Mouse (Mus musculus) liver, embryonic 14.5 days (tissue): ENCODE results near the gene Rwdd2b. TPM values are rescaled to one million over a fixed set of nuclear protein-coding genes. Genes with fewer than 3 reads are reported as not detected.
A peak's percentile ranks its signal among the peaks of the same experiment; 100 is the strongest.

ENCODE experiments used
- ATAC-seq: fragments of 200-750 bp; cut with Nextera tagmentation; 2 replicates; pipeline ENCODE4 v1.8.0; 2017; ENCODE audit warnings: moderate number of reproducible peaks, mild to moderate bottlenecking, moderate library complexity; ENCODE audit not compliant: insufficient read depth
- DNase-seq, 3 experiments: peaks; one replicate each; pipeline ENCODE4 v3.0.0-alpha.2; 2012 to 2013; ENCODE audit warnings: low read depth in 3 of 3, low spot score in 3 of 3
- H3K27ac ChIP-seq: fragments of 300-500 bp; sonication (generic); 2 replicates; pipeline ENCODE4 v1.5.1; 2014; ENCODE audit warnings: moderate library complexity, mild to moderate bottlenecking, control low read depth, inconsistent platforms
- H3K27me3 ChIP-seq: fragments of 300-500 bp; sonication (generic); 2 replicates; pipeline ENCODE4 v1.6.1; 2014; ENCODE audit warnings: mild to moderate bottlenecking, low read length, moderate library complexity; ENCODE audit not compliant: control insufficient read depth, insufficient read depth
- H3K36me3 ChIP-seq: fragments of 300-500 bp; sonication (generic); replicated peaks from 2 replicates; pipeline ENCODE4 v1.6.1; 2014; ENCODE audit warnings: low read depth; ENCODE audit not compliant: control insufficient read depth, insufficient read depth
- H3K4me1 ChIP-seq, 2 experiments: fragments of 200-500 bp in 1 of 2; fragments of 300-500 bp in 1 of 2; sonication (generic) in 1 of 2; replicated peaks; 2 replicates each; pipeline ENCODE4 v1.6.1; 2012 to 2014; ENCODE audit warnings: antibody characterized with exemption in 1 of 2, inconsistent platforms in 1 of 2, low read length in 1 of 2; ENCODE audit not compliant: control insufficient read depth in 2 of 2, insufficient read depth in 2 of 2
- H3K4me2 ChIP-seq: fragments of 300-500 bp; sonication (generic); 2 replicates; pipeline ENCODE4 v1.6.1; 2014; ENCODE audit warnings: low read depth, mild to moderate bottlenecking, control low read depth, moderate library complexity
- H3K4me3 ChIP-seq, 2 experiments: fragments of 200-500 bp in 1 of 2; fragments of 300-500 bp in 1 of 2; sonication (generic) in 1 of 2; 2 replicates each; pipeline ENCODE4 v1.5.1; 2012 to 2014; ENCODE audit warnings: low read depth in 2 of 2, low read length in 2 of 2, mild to moderate bottlenecking in 2 of 2, control low read depth in 1 of 2, inconsistent platforms in 1 of 2, moderate library complexity in 1 of 2; ENCODE audit not compliant: insufficient read depth in 1 of 2
- H3K9ac ChIP-seq: fragments of 300-500 bp; sonication (generic); replicated peaks from 2 replicates; pipeline ENCODE4 v1.6.1; 2014; ENCODE audit warnings: mild to moderate bottlenecking, control low read depth, moderate library complexity
- H3K9me3 ChIP-seq: fragments of 300-500 bp; sonication (generic); 2 replicates; pipeline ENCODE4 v1.6.1; 2016; ENCODE audit warnings: low read length, mixed read lengths; ENCODE audit not compliant: control insufficient read depth
- CTCF ChIP-seq: IDR thresholded peaks from 2 replicates; pipeline ENCODE4 v1.5.1; 2016; ENCODE audit warnings: antibody characterized with exemption, low read depth, control low read depth
- EP300 ChIP-seq: IDR thresholded peaks from 2 replicates; pipeline ENCODE4 v1.6.1; 2016; ENCODE audit warnings: antibody characterized with exemption, low read depth
- WGBS: fragments of 180-500 bp; shearing (Covaris S2); extraction: QIAGEN DNeasy Blood & Tissue Kit; methylation state at CpG from one replicate; pipeline ENCODE4 v1.1.7; 2014; ENCODE audit not compliant: insufficient replicate concordance; 5-methylcytosine and 5-hydroxymethylcytosine counted together
- polyA plus RNA-seq, 2 experiments: library from polyadenylated mRNA; depleted of rRNA in 1 of 2; stranded (reverse) in 1 of 2; unstranded in 1 of 2; fragments of >200 nt; fragmentation: Nextera tagmentation in 1 of 2; extraction: Ambion mirVana in 1 of 2; gene quantifications; 2 replicates each; pipeline versions ENCODE4 v1.2.1 to v1.2.3; 2012 to 2014

Rwdd2b gene
- polyA plus RNA-seq, 2 experiments: 2.7 to 4.5 TPM

DNA sequence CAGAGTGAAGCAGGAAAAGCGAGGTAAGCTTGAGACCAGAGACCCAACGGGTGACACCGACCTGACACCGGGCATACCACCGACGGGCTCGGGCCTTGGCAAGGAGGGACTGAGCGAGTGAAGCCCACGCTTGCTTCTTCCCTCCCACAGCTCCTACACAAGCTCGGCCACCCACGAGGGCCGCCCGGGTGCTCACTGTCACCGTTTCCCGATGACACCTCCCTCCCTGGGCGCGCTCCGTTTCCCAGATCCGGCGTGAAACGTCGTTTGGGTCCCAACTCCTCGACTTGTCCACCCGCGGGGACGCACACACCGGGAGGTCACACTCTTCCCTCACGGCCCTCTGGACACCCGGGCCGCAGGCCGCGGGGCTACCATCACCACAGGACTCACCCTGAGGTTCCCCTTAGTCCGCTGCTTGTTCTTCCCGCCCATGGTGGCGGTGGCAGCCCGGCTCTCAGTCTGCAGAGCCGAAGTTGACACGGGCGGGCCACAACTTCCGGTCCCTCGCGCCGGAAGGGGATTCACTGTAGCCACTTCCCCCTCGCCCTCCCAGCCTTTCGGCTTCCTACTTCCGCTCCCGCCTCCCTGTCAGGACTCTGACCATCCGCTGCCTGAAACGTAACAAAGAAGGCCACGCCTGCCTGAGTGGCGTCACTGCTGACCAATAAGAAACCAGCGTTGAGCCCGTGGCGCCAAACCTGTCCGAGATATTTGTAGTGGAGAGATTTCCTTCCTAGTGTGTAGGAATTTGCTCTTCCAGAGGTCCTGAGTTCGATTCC lies 8.1 kb downstream of the Rwdd2b start, which contains the start of gene Ltn1:
Ltn1 (minus strand) TSS at position 580 of the 782 bp plus-strand sequence.
- Histone ChIP-seq H3K27ac (peak within 1 kb of the TSS; percentile 62), H3K9me3 (no peaks in the 10 kb centered on the region), H3K4me2 (peak within 1 kb of the TSS; percentile 80), H3K27me3 (no peaks in the 10 kb centered on the region), H3K4me1 (peaks cover 4 to 6% of the 10 kb centered on the region in 2 experiments), H3K36me3 (no peaks in the 10 kb centered on the region), H3K9ac (peak within 1 kb of the TSS; percentile 90), H3K4me3 (peak within 1 kb of the TSS; percentile 82 to 94)
- DNase-seq (peak; percentile 98 to 99 (median 99)), ATAC-seq (peak; percentile 99)
- no peak for TF ChIP-seq CTCF
- TF ChIP-seq EP300: no peak
- under 1% methylated on average over 56 of the region's 56 CpGs for WGBS

DNA sequence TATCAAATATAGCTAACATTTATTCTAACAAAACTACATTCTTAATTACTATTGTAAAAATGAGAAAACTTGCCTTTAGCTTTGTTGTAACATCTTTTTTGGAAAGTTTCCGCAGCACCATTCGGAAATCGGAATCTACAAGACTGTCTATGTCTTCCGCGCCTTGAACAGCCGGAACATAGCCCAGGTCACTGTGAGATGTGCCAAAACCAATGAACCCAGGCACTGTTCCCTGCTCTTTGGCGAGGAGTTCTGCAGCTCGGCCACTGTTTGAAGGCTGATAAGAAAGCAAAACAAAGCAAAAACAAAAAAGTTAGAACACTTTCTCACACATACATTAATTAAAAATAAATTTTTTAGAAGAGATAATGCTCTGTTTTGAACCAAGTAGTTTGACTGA lies 12.9 kb downstream of the Rwdd2b start:
- H3K27me3 ChIP-seq: no peaks in the 10 kb centered on the region
- H3K4me1 ChIP-seq: peaks cover 1 to 2% of the 10 kb centered on the region in 2 experiments; a peak in 2 of 4 replicates
- no peak for ATAC-seq
- no peak overlapping the region for H3K27ac ChIP-seq
- no peak overlapping the region for H3K4me2 ChIP-seq
- H3K9me3 ChIP-seq: no peaks in the 10 kb centered on the region
- H3K36me3 ChIP-seq: peaks cover 37% of the 10 kb centered on the region
- no peak overlapping the region for H3K9ac ChIP-seq
- no peak for DNase-seq
- H3K4me3 ChIP-seq: no peak overlapping the region
- 87% methylated on average over 8 of the region's 8 CpGs for WGBS
- TF ChIP-seq EP300 (no peak), CTCF (no peak)

DNA sequence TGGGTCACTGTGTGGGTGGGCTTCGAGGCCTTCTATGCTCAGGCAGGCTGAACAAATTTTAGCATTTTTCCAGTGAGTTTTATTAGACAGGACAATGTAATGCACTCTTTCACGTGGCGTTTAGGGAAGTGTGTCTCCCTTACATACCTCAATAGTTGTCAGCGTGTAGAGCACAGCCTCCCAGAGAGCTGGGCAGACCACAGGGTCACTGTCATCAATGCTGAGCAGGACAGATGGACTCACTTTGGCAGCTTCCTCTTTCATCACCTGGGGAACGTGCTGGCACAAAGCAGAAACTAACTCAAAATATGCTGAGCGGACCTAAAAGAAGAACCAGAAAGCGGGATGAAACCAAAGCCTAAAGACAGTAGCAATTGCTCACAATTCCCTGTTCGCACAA lies 19.7 kb downstream of the Rwdd2b start:
- Histone ChIP-seq H3K36me3 (peaks cover 82% of the 10 kb centered on the region), H3K4me2 (no peak overlapping the region), H3K4me3 (no peak overlapping the region), H3K4me1 (no peaks in the 10 kb centered on the region), H3K9me3 (no peaks in the 10 kb centered on the region), H3K9ac (no peak overlapping the region), H3K27ac (no peak overlapping the region), H3K27me3 (no peaks in the 10 kb centered on the region)
- no peak for TF ChIP-seq CTCF
- no peak for TF ChIP-seq EP300
- WGBS: 84% methylated on average over 8 of the region's 8 CpGs
- ATAC-seq: no peak
- no peak for DNase-seq

DNA sequence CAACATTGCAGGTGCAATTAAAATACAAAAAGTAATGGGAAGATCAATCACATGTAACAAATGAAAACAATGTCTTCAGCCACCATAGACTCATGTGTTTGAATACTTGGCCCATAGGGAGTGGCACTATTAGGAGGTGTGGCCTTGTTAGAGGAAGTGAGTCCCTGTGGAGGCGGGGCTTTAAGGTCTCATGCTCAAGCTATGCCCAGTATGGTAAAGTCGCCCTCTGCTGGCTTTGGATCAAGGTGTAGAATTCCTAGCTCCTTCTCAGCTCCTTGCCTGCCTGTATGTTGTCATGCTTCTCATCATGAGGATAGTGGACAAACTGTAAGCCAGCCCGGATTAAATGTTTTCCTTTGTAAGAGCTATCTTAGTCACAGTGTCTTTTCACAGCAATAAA lies 35.4 kb downstream of the Rwdd2b start:
- Histone ChIP-seq H3K4me2 (no peak overlapping the region), H3K9ac (no peak overlapping the region), H3K27me3 (no peaks in the 10 kb centered on the region), H3K27ac (no peak overlapping the region), H3K36me3 (peaks cover 55% of the 10 kb centered on the region), H3K4me3 (no peak overlapping the region), H3K9me3 (no peaks in the 10 kb centered on the region), H3K4me1 (no peaks in the 10 kb centered on the region)
- 63% methylated on average over 3 of the region's 3 CpGs for whole genome bisulfite sequencing
- ATAC-seq (peak; percentile 68; the same call in 1 of the 2 replicates), DNase-seq (peak; percentile 54 to 62 (median 55))
- peak; percentile 58 for TF ChIP-seq CTCF
- TF ChIP-seq EP300: no peak

DNA sequence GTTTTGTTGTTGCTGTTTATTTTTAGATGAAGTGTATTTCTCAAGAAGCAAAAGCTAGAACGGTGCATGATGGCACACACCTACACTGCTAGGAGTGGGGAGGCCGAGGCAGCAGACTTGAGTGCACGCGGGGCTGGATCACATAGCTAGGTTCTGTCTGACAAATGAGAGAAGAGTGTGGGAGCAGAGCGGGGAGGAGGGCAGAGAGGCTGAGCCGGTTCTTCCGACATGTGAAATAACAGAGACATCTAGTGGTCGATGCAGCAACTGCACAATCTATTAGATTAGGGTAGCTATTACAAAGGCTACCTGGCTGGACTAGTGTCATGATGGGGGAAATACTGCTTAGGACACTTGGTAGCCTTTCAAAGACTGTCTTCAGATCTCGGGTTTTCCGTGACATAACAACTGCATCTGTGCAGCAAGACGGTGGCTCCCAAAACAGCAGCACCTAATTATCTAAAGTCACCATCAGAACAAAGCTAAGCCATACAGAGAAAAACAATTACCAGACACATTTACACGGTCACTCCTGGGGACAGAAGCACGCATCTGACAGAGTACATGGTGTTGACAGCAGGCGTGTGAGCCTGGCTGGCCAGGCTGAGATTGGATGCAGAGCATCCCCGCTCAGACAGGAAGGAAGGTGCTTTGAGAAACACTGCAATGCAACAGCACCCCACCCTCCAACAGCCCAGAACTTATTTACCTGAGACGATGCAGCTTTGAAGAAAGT lies 46.4 kb downstream of the Rwdd2b start:
- WGBS: 55% methylated on average over 16 of the region's 16 CpGs
- ATAC-seq: peak; percentile 56; the same call in 1 of the 2 replicates

More for the DNA sequence above, 46.4 kb downstream of the Rwdd2b start:
- Histone ChIP-seq H3K4me1 (no peaks in the 10 kb centered on the region), H3K4me2 (no peak overlapping the region), H3K4me3 (no peak overlapping the region), H3K9me3 (no peaks in the 10 kb centered on the region), H3K27me3 (no peaks in the 10 kb centered on the region), H3K36me3 (peaks cover 32% of the 10 kb centered on the region), H3K9ac (no peak overlapping the region), H3K27ac (no peak overlapping the region)
- peak; percentile 17 to 29 (median 22) for DNase-seq
- TF ChIP-seq CTCF: peak; percentile 75
- TF ChIP-seq EP300: no peak
